Mouse (Mus musculus) heart, adult 2 months (tissue): ENCODE results near the gene Atp6v1f.

Experiments
- CTCF ChIP-seq: fragments of 200-600 bp; IDR thresholded peaks from 2 replicates; pipeline ENCODE4 v1.8.1; 2022; ENCODE audit warnings: antibody characterized with exemption, mild to moderate bottlenecking, moderate library complexity
- POLR2A ChIP-seq: fragments of 200-500 bp; IDR thresholded peaks from 2 replicates; pipeline ENCODE4 v1.6.1; 2011; ENCODE audit warnings: mild to moderate bottlenecking, low read depth, low read length, control low read depth; ENCODE audit not compliant: insufficient read depth

GRCm38 (mm10) chr6:29430681-29431420, 36.7 kb upstream of the Atp6v1f start:
- TF ChIP-seq CTCF (no peak), POLR2A (no peak)
